Mouse (Mus musculus) forebrain, embryonic 12.5 days (tissue): ENCODE results near the gene Stk39. TPM values are rescaled to one million over a fixed set of nuclear protein-coding genes. Genes with fewer than 3 reads are reported as not detected.

Source experiments
- ATAC-seq: fragments of 200-750 bp; cut with Nextera tagmentation; 2 replicates; pipeline ENCODE4 v1.8.0; 2017; ENCODE audit warnings: moderate TSS enrichment; ENCODE audit not compliant: low FRiP score
- H3K27ac ChIP-seq: fragments of 300-500 bp; sonication (generic); 2 replicates; pipeline ENCODE4 v1.5.1; 2016; ENCODE audit warnings: mild to moderate bottlenecking
- H3K27me3 ChIP-seq: fragments of 300-500 bp; sonication (generic); 2 replicates; pipeline ENCODE4 v1.6.1; 2016; ENCODE audit warnings: mild to moderate bottlenecking
- H3K36me3 ChIP-seq: fragments of 300-500 bp; sonication (generic); replicated peaks from 2 replicates; pipeline ENCODE4 v1.6.1; 2016; ENCODE audit warnings: mild to moderate bottlenecking
- H3K4me1 ChIP-seq: fragments of 300-500 bp; sonication (generic); 2 replicates; pipeline ENCODE4 v1.6.1; 2016
- H3K4me2 ChIP-seq: fragments of 300-500 bp; sonication (generic); 2 replicates; pipeline ENCODE4 v1.6.1; 2016; ENCODE audit warnings: mild to moderate bottlenecking, moderate library complexity
- H3K4me3 ChIP-seq: fragments of 300-500 bp; sonication (generic); replicated peaks from 2 replicates; pipeline ENCODE4 v1.5.1; 2016; ENCODE audit warnings: mild to moderate bottlenecking
- H3K9ac ChIP-seq: fragments of 300-500 bp; sonication (generic); 2 replicates; pipeline ENCODE4 v1.6.1; 2016; ENCODE audit warnings: mild to moderate bottlenecking
- H3K9me3 ChIP-seq: fragments of 300-500 bp; sonication (generic); 2 replicates; pipeline ENCODE4 v1.6.1; 2016
- WGBS: fragments of 180-500 bp; shearing (Covaris S2); methylation state at CpG from one replicate; pipeline ENCODE4 v1.1.7; 2016; 5-methylcytosine and 5-hydroxymethylcytosine counted together
- polyA plus RNA-seq: library from polyadenylated mRNA; unstranded; fragments of >200 nt; fragmentation: Nextera tagmentation; extraction: Ambion mirVana; gene quantifications from 2 replicates; pipeline ENCODE4 v1.2.1, GENCODE M21; 2016

Gene Stk39
- polyA plus RNA-seq, 1 experiment from 2014 or later: 43.6 TPM

GRCm38 (mm10) chr2:68222227-68222873 lies 249.7 kb downstream of the Stk39 start:
- peaks cover 19% of the 10 kb centered on the region for H3K36me3 ChIP-seq
- no peaks in the 10 kb centered on the region for H3K4me1 ChIP-seq
- ATAC-seq: no peak
- H3K27ac ChIP-seq: no peak overlapping the region
- WGBS: 71% methylated on average over 5 of the region's 5 CpGs
- no peak overlapping the region for H3K9ac ChIP-seq
- no peak overlapping the region for H3K4me2 ChIP-seq
- no peaks in the 10 kb centered on the region for H3K27me3 ChIP-seq
- no peaks in the 10 kb centered on the region for H3K9me3 ChIP-seq
- no peak overlapping the region for H3K4me3 ChIP-seq

- Histone ChIP-seq H3K4me2 (no peak overlapping the region), H3K9me3 (no peaks in the 10 kb centered on the region), H3K4me3 (no peak overlapping the region), H3K9ac (no peak overlapping the region), H3K36me3 (peaks cover 19% of the 10 kb centered on the region), H3K27ac (no peak overlapping the region), H3K4me1 (no peaks in the 10 kb centered on the region), H3K27me3 (no peaks in the 10 kb centered on the region)
- ATAC-seq: 0 out of 2 replicates have a peak, but pooled peaks have one; percentile 14
- WGBS: 73% methylated on average over 4 of the region's 4 CpGs
These were observed 250.8 kb downstream of the Stk39 start for GRCm38 (mm10) chr2:68221226-68221625.

GRCm38 (mm10) chr2:68219823-68220222 lies 252.2 kb downstream of the Stk39 start:
- H3K36me3 ChIP-seq: peaks cover 19% of the 10 kb centered on the region
- H3K9me3 ChIP-seq: no peaks in the 10 kb centered on the region
- WGBS: 94% methylated on average over 4 of the region's 4 CpGs
- H3K27ac ChIP-seq: no peak overlapping the region
- no peaks in the 10 kb centered on the region for H3K4me1 ChIP-seq
- no peak for ATAC-seq
- no peaks in the 10 kb centered on the region for H3K27me3 ChIP-seq
- H3K4me2 ChIP-seq: no peak overlapping the region
- no peak overlapping the region for H3K9ac ChIP-seq
- H3K4me3 ChIP-seq: no peak overlapping the region

GRCm38 (mm10) chr2:68215176-68215575 lies 256.9 kb downstream of the Stk39 start:
- no peaks in the 10 kb centered on the region for H3K9me3 ChIP-seq
- H3K9ac ChIP-seq: no peak overlapping the region
- peaks cover 17% of the 10 kb centered on the region for H3K36me3 ChIP-seq
- no peak overlapping the region for H3K4me3 ChIP-seq
- H3K4me2 ChIP-seq: no peak overlapping the region
- no peaks in the 10 kb centered on the region for H3K4me1 ChIP-seq
- H3K27ac ChIP-seq: no peak overlapping the region
- H3K27me3 ChIP-seq: no peaks in the 10 kb centered on the region
- ATAC-seq: no peak
- WGBS: 90% methylated on average over 11 of the region's 11 CpGs

GRCm38 (mm10) chr2:68214400-68214799 lies 257.7 kb downstream of the Stk39 start:
- ATAC-seq: no peak
- H3K4me3 ChIP-seq: no peak overlapping the region
- WGBS: 90% methylated on average over 6 of the region's 6 CpGs
- no peak overlapping the region for H3K4me2 ChIP-seq
- peaks cover 16% of the 10 kb centered on the region for H3K36me3 ChIP-seq
- H3K9me3 ChIP-seq: no peaks in the 10 kb centered on the region
- H3K9ac ChIP-seq: no peak overlapping the region
- H3K27ac ChIP-seq: no peak overlapping the region
- H3K27me3 ChIP-seq: no peaks in the 10 kb centered on the region
- H3K4me1 ChIP-seq: no peaks in the 10 kb centered on the region

DNA sequence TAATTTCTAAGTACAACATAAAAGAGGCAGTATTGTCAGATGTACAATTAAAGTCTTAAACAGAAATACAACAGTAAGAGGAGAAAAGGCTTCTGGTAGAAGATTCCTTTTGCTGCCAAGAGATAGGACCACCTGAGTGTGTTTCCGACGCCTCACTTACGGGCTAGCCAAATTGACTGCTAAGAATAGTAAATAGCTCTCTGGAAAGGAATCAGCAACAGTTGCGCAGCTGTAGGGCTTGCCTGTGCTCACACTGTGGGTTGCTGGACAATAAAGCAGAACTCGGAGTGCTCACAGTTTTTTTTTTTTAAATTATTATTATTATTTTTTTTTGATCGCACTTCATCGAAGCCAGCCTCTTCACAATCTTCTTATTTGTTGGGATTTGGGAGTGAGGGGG lies 260.6 kb downstream of the Stk39 start:
- no peaks in the 10 kb centered on the region for H3K9me3 ChIP-seq
- peaks cover 2% of the 10 kb centered on the region; the same call in 1 of the 2 replicates for H3K4me1 ChIP-seq
- no peak overlapping the region for H3K27ac ChIP-seq
- no peaks in the 10 kb centered on the region for H3K27me3 ChIP-seq
- ATAC-seq: no peak
- H3K4me3 ChIP-seq: no peak overlapping the region
- no peak overlapping the region for H3K9ac ChIP-seq
- 94% methylated on average over 7 of the region's 7 CpGs for WGBS
- peaks cover 6% of the 10 kb centered on the region for H3K36me3 ChIP-seq
- H3K4me2 ChIP-seq: no peak overlapping the region

- no peak overlapping the region for H3K4me3 ChIP-seq
- H3K4me2 ChIP-seq: no peak overlapping the region
- no peaks in the 10 kb centered on the region for H3K27me3 ChIP-seq
- H3K9ac ChIP-seq: no peak overlapping the region
- WGBS: 53% methylated on average over 4 of the region's 4 CpGs
- no peaks in the 10 kb centered on the region for H3K9me3 ChIP-seq
- H3K4me1 ChIP-seq: 0 out of 2 replicates have a peak, but pooled peaks cover 3% of the 10 kb centered on the region
- ATAC-seq: peak; percentile 33; the same call in 1 of the 2 replicates
- no peak overlapping the region for H3K27ac ChIP-seq
- H3K36me3 ChIP-seq: no peaks in the 10 kb centered on the region
These were observed 275.8 kb downstream of the Stk39 start for GRCm38 (mm10) chr2:68196245-68196644.

DNA sequence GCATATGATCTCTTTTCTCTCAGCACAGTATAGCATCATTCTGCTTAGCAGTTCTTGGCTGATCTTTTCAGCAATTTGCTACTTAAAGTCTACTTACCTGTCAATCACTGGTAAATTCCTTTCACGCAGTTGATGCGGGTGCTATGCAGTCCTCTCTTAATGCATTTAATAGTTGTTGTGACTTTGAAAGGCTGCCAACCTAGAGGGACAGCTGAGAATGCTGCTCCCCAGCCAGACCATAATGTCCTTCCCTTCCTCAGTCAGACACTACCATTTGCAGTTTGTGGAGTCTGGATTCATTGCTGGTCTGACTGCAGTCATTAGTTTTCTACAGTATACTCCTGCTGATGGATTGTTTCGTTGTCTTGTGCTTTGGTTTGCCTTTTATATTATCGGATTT lies 277.6 kb downstream of the Stk39 start:
- Histone ChIP-seq H3K27me3 (no peaks in the 10 kb centered on the region), H3K9me3 (no peaks in the 10 kb centered on the region), H3K4me3 (no peak overlapping the region), H3K4me2 (no peak overlapping the region), H3K27ac (no peak overlapping the region), H3K9ac (no peak overlapping the region), H3K4me1 (0 out of 2 replicates have a peak, but pooled peaks cover 3% of the 10 kb centered on the region), H3K36me3 (no peaks in the 10 kb centered on the region)
- 77% methylated on average over 4 of the region's 4 CpGs for WGBS
- no peak for ATAC-seq

GRCm38 (mm10) chr2:68193465-68193837 lies 278.6 kb downstream of the Stk39 start:
- Histone ChIP-seq H3K36me3 (no peaks in the 10 kb centered on the region), H3K4me3 (no peak overlapping the region), H3K27ac (no peak overlapping the region), H3K9ac (no peak overlapping the region), H3K27me3 (no peaks in the 10 kb centered on the region), H3K4me1 (0 out of 2 replicates have a peak, but pooled peaks cover 3% of the 10 kb centered on the region), H3K4me2 (no peak overlapping the region), H3K9me3 (no peaks in the 10 kb centered on the region)
- ATAC-seq: no peak

GRCm38 (mm10) chr2:68192605-68193464 lies 279.2 kb downstream of the Stk39 start:
- 0 out of 2 replicates have a peak, but pooled peaks cover 3% of the 10 kb centered on the region for H3K4me1 ChIP-seq
- no peak overlapping the region for H3K9ac ChIP-seq
- no peak overlapping the region for H3K4me3 ChIP-seq
- WGBS: 94% methylated on average over 5 of the region's 5 CpGs
- no peaks in the 10 kb centered on the region for H3K27me3 ChIP-seq
- ATAC-seq: no peak
- no peaks in the 10 kb centered on the region for H3K36me3 ChIP-seq
- no peak overlapping the region for H3K4me2 ChIP-seq
- no peak overlapping the region for H3K27ac ChIP-seq
- H3K9me3 ChIP-seq: no peaks in the 10 kb centered on the region

GRCm38 (mm10) chr2:68176425-68176824 lies 295.6 kb downstream of the Stk39 start:
- no peaks in the 10 kb centered on the region for H3K27me3 ChIP-seq
- H3K4me3 ChIP-seq: no peak overlapping the region
- ATAC-seq: no peak
- 91% methylated on average over 3 of the region's 3 CpGs for WGBS
- H3K36me3 ChIP-seq: no peaks in the 10 kb centered on the region
- no peak overlapping the region for H3K4me2 ChIP-seq
- no peaks in the 10 kb centered on the region for H3K4me1 ChIP-seq
- H3K9ac ChIP-seq: no peak overlapping the region
- no peak overlapping the region for H3K27ac ChIP-seq
- H3K9me3 ChIP-seq: 0 out of 2 replicates have a peak, but pooled peaks cover under 1% of the 10 kb centered on the region

GRCm38 (mm10) chr2:68171306-68171705 lies 300.8 kb downstream of the Stk39 start:
- Histone ChIP-seq H3K4me2 (no peak overlapping the region), H3K27ac (no peak overlapping the region), H3K4me1 (no peaks in the 10 kb centered on the region), H3K36me3 (no peaks in the 10 kb centered on the region), H3K9ac (no peak overlapping the region), H3K9me3 (no peaks in the 10 kb centered on the region), H3K4me3 (no peak overlapping the region), H3K27me3 (no peaks in the 10 kb centered on the region)
- WGBS: 86% methylated on average over 10 of the region's 10 CpGs
- ATAC-seq: no peak
